Mouse (Mus musculus) erythroblast, embryonic 14.5 days (primary cell): Measurements from ENCODE around the gene Lyg1.
A peak's percentile ranks its signal among the peaks of the same experiment; 100 is the strongest.

Experiments
- GATA1 ChIP-seq: IDR thresholded peaks from 2 replicates; pipeline ENCODE4 v1.6.1; 2012; ENCODE audit warnings: low read length, inconsistent platforms, mixed read lengths
- TAL1 ChIP-seq: IDR thresholded peaks from 3 replicates; pipeline ENCODE4 v1.6.1; 2012; ENCODE audit warnings: low read length, inconsistent platforms, mixed read lengths

DNA sequence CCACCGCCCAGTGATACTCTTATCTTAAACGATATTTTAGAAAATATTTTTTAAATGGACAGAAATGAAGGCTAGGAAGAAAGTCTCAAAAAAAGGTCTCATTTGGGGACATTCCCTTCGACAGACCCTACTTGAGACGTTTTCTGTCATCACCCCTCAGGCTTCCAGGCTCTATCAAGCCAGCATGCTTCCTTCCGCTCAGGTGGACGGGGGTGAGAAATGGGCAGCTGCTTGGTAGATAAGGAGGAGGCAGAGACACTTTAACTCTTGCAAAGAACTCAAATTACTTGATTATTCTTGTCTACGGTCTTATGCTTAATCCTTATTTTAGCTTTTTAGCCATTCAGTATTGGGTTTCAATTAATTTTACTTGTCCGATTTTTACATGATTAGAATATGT lies 43.3 kb upstream of the Lyg1 start:
- peak; percentile 33; the same call in 1 of the 2 replicates for TF ChIP-seq GATA1
- no peak for TF ChIP-seq TAL1
